Mouse (Mus musculus) left cerebral cortex, adult 2 months (tissue): ENCODE measurements around the gene Kank1. TPM values are rescaled to one million over a fixed set of nuclear protein-coding genes. Genes with fewer than 3 reads are reported as not detected.

Source experiments
- DNase-seq, 2 experiments: peaks; one replicate each; pipeline ENCODE4 v3.0.0; 2021 to 2022; ENCODE audit warnings: low spot score in 2 of 2, mixed read lengths in 1 of 2; ENCODE audit errors: extremely low spot score in 1 of 2
- H3K27ac ChIP-seq: fragments of 200-600 bp; 2 replicates; pipeline ENCODE4 v1.8.1; 2022
- H3K4me3 ChIP-seq: fragments of 200-600 bp; 2 replicates; pipeline ENCODE4 v1.8.1; 2022
- CTCF ChIP-seq: fragments of 200-600 bp; IDR thresholded peaks from 2 replicates; pipeline ENCODE4 v1.8.1; 2022; ENCODE audit warnings: antibody characterized with exemption, mild to moderate bottlenecking, moderate library complexity
- intact Hi-C: fragments of 180-260 bp; cut with DNase I; formaldehyde crosslinking; loops from one replicate; pipeline ENCODE4 v1.15.1; 2025
- total RNA-seq, 2 experiments: library from RNA; stranded (reverse); gene quantifications; 2 replicates each; pipeline ENCODE4 v1.2.3; 2021

Gene Kank1
- total RNA-seq, 2 experiments from 2014 or later = 14.1 to 20.0 TPM

- Histone ChIP-seq H3K4me3 (no peak overlapping the region), H3K27ac (no peak overlapping the region)
- TF ChIP-seq CTCF = no peak
- intact Hi-C loops = no loop called here
- DNase-seq = no peak
Measured at GRCm38 (mm10) chr19:25422096-25422495, 185.3 kb downstream of the Kank1 start.

- intact Hi-C loops = no loop called here
- H3K4me3 ChIP-seq = no peak overlapping the region
Measured at GRCm38 (mm10) chr19:25423371-25423770, 186.6 kb downstream of the Kank1 start.

GRCm38 (mm10) chr19:25426431-25426830, 189.7 kb downstream of the Kank1 start:
- intact Hi-C loops = no loop called here
- H3K27ac ChIP-seq = no peak overlapping the region
- DNase-seq = no peak
- no peak overlapping the region for H3K4me3 ChIP-seq
- TF ChIP-seq CTCF = no peak

More at GRCm38 (mm10) chr19:25423371-25423770, 186.6 kb downstream of the Kank1 start:
- no peak overlapping the region for H3K27ac ChIP-seq
- no peak for DNase-seq
- no peak for TF ChIP-seq CTCF

GRCm38 (mm10) chr19:25427886-25428285, 191.1 kb downstream of the Kank1 start:
- H3K4me3 ChIP-seq = no peak overlapping the region
- no peak for TF ChIP-seq CTCF
- no peak for DNase-seq
- intact Hi-C loops = no loop called here
- no peak overlapping the region for H3K27ac ChIP-seq

GRCm38 (mm10) chr19:25428338-25428962, 191.7 kb downstream of the Kank1 start:
- intact Hi-C loops = no loop called here
- no peak for DNase-seq
- no peak overlapping the region for H3K4me3 ChIP-seq
- no peak overlapping the region for H3K27ac ChIP-seq
- no peak for TF ChIP-seq CTCF

- intact Hi-C loops = no loop called here
- TF ChIP-seq CTCF = no peak
- Histone ChIP-seq H3K4me3 (no peak overlapping the region), H3K27ac (no peak overlapping the region)
- DNase-seq = no peak
Measured at GRCm38 (mm10) chr19:25431431-25431830, 194.7 kb downstream of the Kank1 start.

GRCm38 (mm10) chr19:25431909-25432308, 195.1 kb downstream of the Kank1 start:
- TF ChIP-seq CTCF = no peak

GRCm38 (mm10) chr19:25433169-25433690, 196.5 kb downstream of the Kank1 start:
- Histone ChIP-seq H3K4me3 (no peak overlapping the region), H3K27ac (no peak overlapping the region)
- TF ChIP-seq CTCF = no peak
- intact Hi-C loops = no loop called here
- no peak for DNase-seq

More at GRCm38 (mm10) chr19:25431909-25432308, 195.1 kb downstream of the Kank1 start:
- Histone ChIP-seq H3K4me3 (no peak overlapping the region), H3K27ac (no peak overlapping the region)
- intact Hi-C loops = no loop called here
- no peak for DNase-seq

- intact Hi-C loops = no loop called here
- DNase-seq = no peak
- Histone ChIP-seq H3K4me3 (no peak overlapping the region), H3K27ac (no peak overlapping the region)
- no peak for TF ChIP-seq CTCF
Measured at GRCm38 (mm10) chr19:25434345-25434744, 197.6 kb downstream of the Kank1 start.

GRCm38 (mm10) chr19:25434795-25435194, 198.0 kb downstream of the Kank1 start:
- intact Hi-C loops = no loop called here
- Histone ChIP-seq H3K4me3 (no peak overlapping the region), H3K27ac (no peak overlapping the region)
- DNase-seq = no peak
- no peak for TF ChIP-seq CTCF

- H3K27ac ChIP-seq = no peak overlapping the region
- TF ChIP-seq CTCF = no peak
- intact Hi-C loops = no loop called here
Measured at GRCm38 (mm10) chr19:25435412-25435811, 198.6 kb downstream of the Kank1 start.

GRCm38 (mm10) chr19:25436175-25436574, 199.4 kb downstream of the Kank1 start:
- intact Hi-C loops = no loop called here
- no peak for DNase-seq
- Histone ChIP-seq H3K4me3 (no peak overlapping the region), H3K27ac (no peak overlapping the region)
- no peak for TF ChIP-seq CTCF

More at GRCm38 (mm10) chr19:25435412-25435811, 198.6 kb downstream of the Kank1 start:
- DNase-seq = no peak
- no peak overlapping the region for H3K4me3 ChIP-seq
